19 mouse cellular contexts compared by ENCODE assay signal in the genomic region with DNA sequence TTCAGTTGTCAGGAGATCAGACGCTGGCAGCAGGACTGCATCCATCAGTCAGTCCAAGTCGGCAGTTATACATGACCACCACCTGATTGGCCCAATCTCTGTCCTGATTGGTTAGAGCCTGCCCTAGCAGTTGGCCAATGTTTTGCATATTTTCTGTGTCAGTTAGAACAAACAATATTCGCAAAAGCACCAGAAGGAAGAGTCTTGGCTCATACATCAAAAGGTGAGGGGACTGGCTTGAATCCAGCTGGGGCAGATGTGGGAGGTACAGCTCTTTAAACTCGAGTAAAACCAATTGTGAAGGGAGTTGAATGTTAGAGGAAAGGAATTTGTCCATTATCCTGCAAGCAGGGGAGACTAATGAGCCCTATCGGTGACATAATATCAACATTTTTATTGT. TPM values are rescaled to one million over a fixed set of nuclear protein-coding genes. Genes with fewer than 3 reads are reported as not detected.
DNase-seq lines count a peak whose midpoint lies in the region; ATAC-seq and TF ChIP-seq lines count a peak whose summit lies in the region.
"Had no signal": no experiment of that assay in that cellular context is flagged by ENCODE, and none has a peak within 500 bp of the region (broad histone marks: within the 10 kb centered on the region; RNA-seq: fewer than 3 reads in every experiment).

A gene (plus strand): TSS at position 165 of the 400 bp plus-strand sequence.

- H3K9ac ChIP-seq in kidney, embryonic 15.5 days: no peak within 1 kb of the TSS
- H3K9ac ChIP-seq: heart, embryonic 15.5 days; liver, embryonic 14.5 days; midbrain, embryonic 12.5 days; neural tube, embryonic 15.5 days had no signal

- H3K4me1 ChIP-seq in kidney, embryonic 15.5 days: peaks cover 14% of the 10 kb centered on the region; the same call in 1 of the 2 replicates

- WGBS in kidney, embryonic 15.5 days: 12% methylated on average over 5 of the region's 5 CpGs

- no peaks in the 10 kb centered on the region for H3K36me3 ChIP-seq in kidney, embryonic 15.5 days
- H3K36me3 ChIP-seq: heart, embryonic 15.5 days; midbrain, embryonic 12.5 days; neural tube, embryonic 15.5 days had no signal

- H3K9me3 ChIP-seq in kidney, embryonic 15.5 days (replicated peaks): no peaks in the 10 kb centered on the region
- H3K9me3 ChIP-seq: heart, embryonic 15.5 days; neural tube, embryonic 15.5 days had no signal

- TF ChIP-seq CTCF in left cerebral cortex, adult 2 months (IDR thresholded peaks at IDR 0.05): no peak

- peak; percentile 63 for ATAC-seq in kidney, embryonic 15.5 days (replicated peaks; ENCODE audit: low FRiP score)

- H3K27me3 ChIP-seq in kidney, embryonic 15.5 days: no peaks in the 10 kb centered on the region
- H3K27me3 ChIP-seq: heart, embryonic 15.5 days; midbrain, embryonic 12.5 days; neural tube, embryonic 15.5 days had no signal

- no peak within 1 kb of the TSS for H3K4me2 ChIP-seq in kidney, embryonic 15.5 days
- H3K4me2 ChIP-seq: heart, embryonic 15.5 days; midbrain, embryonic 12.5 days; neural tube, embryonic 15.5 days had no signal

- peak; percentile 28 to 36 for DNase-seq in cerebellum, postnatal 10 days
- DNase-seq in cerebellum, postnatal 25 days: no peak
- DNase-seq in kidney, postnatal 25 days: no peak
- peak; percentile 54 for DNase-seq in ovary, adult 18-20 months (ENCODE audit: low spot score)
- DNase-seq in ovary, postnatal 10 days (ENCODE audit: low spot score): no peak
- DNase-seq in testis, postnatal 10 days (ENCODE audit: low spot score): peak; percentile 23
- no peak for DNase-seq in left cerebral cortex, adult 2 months (ENCODE audit: extremely low spot score in 1 of 2, low spot score in 2 of 2)
- DNase-seq: B cell, adult 2 months; cerebellum, adult 2 months; kidney, adult 18-20 months; thymus, adult 2 months had no signal

- no peak within 1 kb of the TSS for H3K4me3 ChIP-seq in kidney, embryonic 15.5 days (replicated peaks)
- H3K4me3 ChIP-seq in left cerebral cortex, adult 2 months: no peak within 1 kb of the TSS
- H3K4me3 ChIP-seq: heart, embryonic 15.5 days; midbrain, embryonic 12.5 days; neural tube, embryonic 15.5 days had no signal

- H3K27ac ChIP-seq in kidney, embryonic 15.5 days: peak within 1 kb of the TSS; percentile 54; the same call in 1 of the 2 replicates
- no peak within 1 kb of the TSS for H3K27ac ChIP-seq in left cerebral cortex, adult 2 months
- H3K27ac ChIP-seq: heart, embryonic 15.5 days; liver, embryonic 14.5 days; midbrain, embryonic 12.5 days; neural tube, embryonic 15.5 days had no signal

- intact Hi-C loops in left cerebral cortex, adult 2 months (cut with DNase I): no loop called here

RNA-seq across cellular contexts. Expression of the gene that starts here (rescaled TPM):
- not detected in 2 replicates for polyA plus RNA-seq in kidney, embryonic 15.5 days (2015; fragmentation: Nextera tagmentation; extraction: Ambion mirVana)
- total RNA-seq in left cerebral cortex, adult 2 months (2021): not detected
- total RNA-seq: gastrocnemius, adult 8-10 months; left cerebral cortex, adult 18-20 months; MEL had no signal
- polyA plus RNA-seq: cerebellum, adult 2 months; heart, embryonic 15.5 days; midbrain, embryonic 12.5 days; neural tube, embryonic 15.5 days; thymus, adult 2 months had no signal

Comparison
In these comparisons a context has a peak if more than half of its experiments do, and no peak if none do; other contexts are left out.
1. DNase-seq: peak in cerebellum, postnatal 10 days (2 of 2), ovary, adult 18-20 months (single experiment) and testis, postnatal 10 days (single experiment); none in cerebellum, postnatal 25 days (0 of 2), kidney, postnatal 25 days (0 of 2), ovary, postnatal 10 days (single experiment) and left cerebral cortex, adult 2 months (0 of 2).
2. Peak in ATAC-seq and H3K27ac ChIP-seq in kidney, embryonic 15.5 days; RNA of the gene not detected or under 1 TPM.